Mouse (Mus musculus) urinary bladder, postnatal 36 days (tissue): ENCODE measurements around the gene Cutal.

ENCODE experiments used
- DNase-seq, 2 experiments: peaks; one replicate each; pipeline ENCODE4 v3.0.0; 2022; ENCODE audit warnings: low spot score in 2 of 2, mixed read lengths in 1 of 2

Gene Cutal

DNA sequence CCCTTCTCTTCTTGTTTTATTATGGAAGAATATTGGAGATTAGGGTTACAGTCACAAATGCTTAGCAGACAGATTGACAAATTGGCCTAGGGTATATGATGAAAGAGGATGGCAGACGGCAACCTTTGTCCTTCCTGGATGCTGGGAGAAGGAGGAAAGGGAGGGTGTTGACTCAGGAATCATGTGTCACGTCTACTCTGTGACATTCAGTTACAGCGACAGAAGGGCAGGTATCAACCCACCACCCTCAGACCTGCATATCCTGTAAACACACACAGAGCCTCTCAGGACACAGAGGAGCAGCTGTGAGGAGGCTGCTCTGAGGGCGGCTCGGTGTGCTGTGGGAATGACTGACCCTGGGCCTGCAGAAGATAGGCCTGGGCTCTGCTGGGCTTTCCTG lies 9.0 kb downstream of the Cutal start:
- no peak for DNase-seq

GRCm38 (mm10) chr2:34884186-34884585 lies 10.0 kb downstream of the Cutal start:
- no peak for DNase-seq

GRCm38 (mm10) chr2:34893950-34894349 lies 19.8 kb downstream of the Cutal start:
- no peak for DNase-seq

DNA sequence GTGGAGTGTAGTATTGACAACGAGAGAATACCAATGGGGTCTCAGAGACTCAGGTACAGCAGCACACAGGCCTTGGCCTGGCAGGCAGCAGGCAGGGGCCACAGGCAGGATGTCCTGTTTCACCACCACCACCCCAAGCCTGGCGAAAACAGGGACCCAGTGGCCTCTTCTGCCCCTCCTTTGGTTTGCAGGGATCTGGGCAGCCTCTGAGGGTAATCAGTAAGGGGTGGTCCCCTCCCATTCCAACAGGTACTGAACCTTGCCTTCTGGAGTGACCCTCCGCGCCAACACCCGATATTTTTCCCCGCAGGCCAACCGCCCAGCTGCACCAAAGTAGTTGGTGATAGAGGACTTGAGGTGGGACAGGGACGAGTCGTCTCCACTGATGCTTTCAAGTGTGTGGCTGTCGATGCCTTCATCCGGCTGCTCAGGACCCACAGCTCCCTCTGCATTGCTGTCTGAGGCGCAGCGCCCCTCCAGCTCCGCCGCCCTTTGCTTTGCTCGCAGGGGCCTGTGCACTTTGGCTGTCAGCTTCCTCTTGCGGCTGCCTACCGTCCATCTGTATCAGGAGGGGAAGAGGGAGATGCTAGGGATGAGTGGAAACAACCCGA lies 21.4 kb downstream of the Cutal start:
- DNase-seq = no peak

- no peak for DNase-seq
These were observed 22.7 kb downstream of the Cutal start for GRCm38 (mm10) chr2:34896821-34897460.

DNA sequence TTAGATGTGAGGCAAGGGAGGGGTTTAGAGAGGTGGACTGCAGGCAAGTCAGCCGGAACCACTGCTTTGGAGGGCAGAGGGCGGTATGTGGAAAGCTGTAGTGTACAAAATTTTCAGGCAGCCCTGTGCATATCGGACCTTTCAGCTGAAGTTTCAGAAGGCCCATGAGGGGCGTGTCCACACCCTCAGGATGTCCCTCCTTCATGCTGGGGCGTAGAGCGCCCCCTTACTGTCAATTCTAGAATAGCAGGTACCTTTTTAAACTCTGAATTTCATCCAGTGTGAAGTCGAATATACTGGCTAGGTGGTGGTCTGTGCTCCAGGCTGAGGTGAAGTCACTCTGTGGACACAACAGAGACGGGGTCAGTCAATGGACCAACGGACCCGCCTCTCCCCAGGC lies 23.6 kb downstream of the Cutal start:
- no peak for DNase-seq

DNA sequence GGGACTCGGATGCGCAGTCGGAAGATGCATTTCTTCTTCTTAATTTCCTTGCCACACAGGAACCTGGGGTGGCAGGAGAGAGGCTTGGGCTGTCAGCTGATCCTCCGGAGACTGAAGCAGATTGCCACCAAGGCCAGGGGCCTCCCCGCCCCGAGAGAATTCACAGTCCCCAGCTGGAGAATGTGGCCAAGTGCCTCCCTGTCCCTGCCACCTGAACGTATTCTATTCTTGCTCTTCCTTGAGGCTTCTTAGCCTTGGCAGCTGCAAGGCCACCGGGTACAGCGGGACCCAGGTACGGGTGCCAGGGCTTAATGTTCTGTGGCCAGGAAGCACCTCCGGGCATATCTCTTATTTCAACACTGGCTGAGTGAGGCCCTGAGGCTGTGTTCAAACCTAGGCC lies 25.5 kb downstream of the Cutal start:
- no peak for DNase-seq

GRCm38 (mm10) chr2:34900412-34900811 lies 26.2 kb downstream of the Cutal start:
- no peak for DNase-seq

GRCm38 (mm10) chr2:34901726-34902125 lies 27.5 kb downstream of the Cutal start:
- no peak for DNase-seq

- DNase-seq = peak in 1 of 2 experiments; percentile 46
These were observed 28.5 kb downstream of the Cutal start for GRCm38 (mm10) chr2:34902731-34903130.

DNA sequence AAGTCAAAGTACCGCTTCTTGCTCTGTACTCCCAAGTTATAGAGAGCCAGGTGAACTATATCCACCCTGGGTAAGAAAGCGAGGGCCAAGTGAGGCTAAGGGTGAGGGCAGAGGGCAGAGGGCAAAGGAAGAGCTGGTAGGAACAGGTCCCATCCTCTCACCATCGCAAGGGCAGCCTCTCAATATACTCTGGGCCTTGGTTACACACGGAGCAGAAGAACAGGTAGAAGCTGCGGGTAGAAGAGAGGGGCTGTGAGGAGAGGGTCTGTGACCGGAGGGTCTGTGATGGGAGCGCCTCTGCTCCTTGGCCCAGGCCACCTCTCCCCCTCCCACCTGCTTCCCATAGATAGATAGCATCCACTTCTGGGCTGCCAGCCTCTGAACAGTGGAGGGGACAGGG lies 29.0 kb downstream of the Cutal start:
- no peak for DNase-seq

DNA sequence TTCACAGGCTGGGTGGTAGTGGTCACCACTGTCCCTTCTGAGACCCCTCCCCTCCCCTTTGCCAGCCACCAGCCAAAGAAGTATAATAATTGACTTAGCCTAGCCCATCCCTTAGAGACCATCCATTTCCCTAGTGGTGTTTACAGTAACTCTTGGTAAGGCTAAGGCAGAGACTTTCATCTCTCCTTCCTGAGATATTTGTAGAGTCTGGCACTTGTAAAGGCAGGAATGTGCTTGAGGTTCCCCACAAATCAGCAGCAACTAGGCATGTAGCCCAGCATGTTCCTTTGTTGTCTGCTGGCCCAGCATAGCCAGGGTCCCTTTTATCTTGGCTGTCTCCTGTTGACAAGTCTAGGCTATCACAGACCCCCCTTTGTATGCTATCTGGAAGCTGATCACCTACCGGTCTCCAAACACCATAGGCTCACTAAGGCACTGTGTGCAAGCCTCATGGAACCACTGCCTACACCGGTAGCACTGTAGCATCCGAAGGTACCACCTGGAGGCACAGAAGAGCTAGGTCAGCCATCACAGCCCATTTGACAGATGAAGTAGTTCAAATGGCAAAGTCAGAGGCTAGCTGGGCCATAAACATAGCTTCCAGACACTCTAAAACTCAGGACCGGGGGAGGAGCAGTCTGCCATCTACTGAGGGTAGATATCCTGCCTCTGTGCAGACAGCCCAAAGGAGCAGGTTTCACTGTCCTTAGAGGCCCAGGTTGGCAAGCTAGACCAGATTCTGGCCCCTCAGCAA lies 29.6 kb downstream of the Cutal start:
- no peak for DNase-seq

- peak; percentile 98 to 99 for DNase-seq
These were observed 30.8 kb downstream of the Cutal start for GRCm38 (mm10) chr2:34904849-34905542.

DNA sequence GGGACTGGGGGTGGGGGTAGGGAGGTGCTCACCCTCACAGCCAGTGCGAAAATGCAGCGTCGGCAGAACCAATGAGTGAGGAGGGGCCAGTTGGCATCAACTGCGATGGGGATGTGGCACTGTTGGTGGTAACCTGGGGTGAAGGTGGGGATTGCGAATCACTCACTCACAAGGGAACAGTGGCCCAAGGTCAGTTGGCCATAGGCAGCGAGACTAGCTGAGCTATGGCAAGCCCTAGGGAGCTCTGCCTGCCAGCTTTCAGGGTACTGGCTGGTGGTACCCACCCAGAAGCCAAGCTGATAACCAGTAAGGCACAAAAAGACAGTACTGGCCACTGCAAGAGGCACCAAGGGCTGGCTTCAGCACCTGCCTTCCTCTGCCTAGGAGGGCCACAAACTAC lies 32.2 kb downstream of the Cutal start:
- no peak for DNase-seq

DNA sequence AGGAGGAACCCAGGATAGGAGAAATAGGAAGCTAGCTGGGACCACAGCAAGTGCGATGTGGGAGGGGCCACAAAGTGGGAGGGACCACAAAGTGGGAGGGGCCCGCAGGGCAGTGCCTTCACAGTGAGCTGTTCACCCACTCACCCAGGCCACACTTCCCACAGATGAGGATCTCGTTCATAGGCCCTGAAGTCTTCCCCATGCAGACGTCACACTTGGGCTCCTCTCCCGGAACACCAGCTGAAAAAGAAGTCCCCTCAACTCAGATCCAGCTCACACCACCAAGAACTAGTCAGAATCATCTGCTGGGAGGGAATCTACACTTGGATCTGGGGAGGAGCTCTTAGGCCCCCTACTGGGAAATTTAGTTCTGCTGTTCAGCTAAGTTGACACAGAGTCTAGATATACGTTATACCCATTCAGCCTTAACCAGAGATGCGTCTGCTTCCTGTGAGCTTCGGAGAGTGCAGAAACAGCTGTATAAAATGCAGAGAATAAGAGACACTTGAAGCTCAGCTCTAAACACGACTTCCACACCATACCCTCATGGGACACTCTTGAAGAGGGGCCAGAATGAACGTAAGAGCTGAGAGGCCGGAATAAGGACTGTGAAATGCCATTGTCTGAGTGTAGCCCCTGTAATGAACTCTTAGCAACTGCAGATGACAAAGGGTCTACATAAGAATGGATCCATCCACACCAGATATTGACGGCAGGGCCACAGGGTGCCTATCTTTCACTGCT lies 32.8 kb downstream of the Cutal start:
- DNase-seq = peak in 1 of 2 experiments; percentile 62

GRCm38 (mm10) chr2:34909719-34910118 lies 35.5 kb downstream of the Cutal start:
- no peak for DNase-seq

DNA sequence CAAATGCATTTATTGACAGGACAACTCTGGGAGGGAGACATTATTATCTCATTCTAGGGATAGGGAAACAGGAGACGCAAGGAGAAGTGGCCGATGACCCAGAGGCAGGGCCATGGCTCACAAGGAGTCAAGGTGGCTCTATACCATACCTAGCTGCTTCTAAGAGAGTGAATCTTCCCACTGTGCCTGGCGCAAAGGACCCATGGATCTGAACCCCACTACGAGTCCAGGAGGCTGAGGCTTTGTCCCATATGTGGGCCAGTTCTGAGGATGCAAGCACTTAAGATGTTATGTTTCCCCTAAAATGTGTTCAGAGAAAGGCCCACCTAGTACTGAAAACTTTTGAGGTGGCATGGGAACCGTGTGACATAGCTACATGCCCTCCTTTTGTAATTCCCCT lies 37.7 kb downstream of the Cutal start:
- no peak for DNase-seq

GRCm38 (mm10) chr2:34912613-34913012 lies 38.4 kb downstream of the Cutal start:
- DNase-seq = no peak

DNA sequence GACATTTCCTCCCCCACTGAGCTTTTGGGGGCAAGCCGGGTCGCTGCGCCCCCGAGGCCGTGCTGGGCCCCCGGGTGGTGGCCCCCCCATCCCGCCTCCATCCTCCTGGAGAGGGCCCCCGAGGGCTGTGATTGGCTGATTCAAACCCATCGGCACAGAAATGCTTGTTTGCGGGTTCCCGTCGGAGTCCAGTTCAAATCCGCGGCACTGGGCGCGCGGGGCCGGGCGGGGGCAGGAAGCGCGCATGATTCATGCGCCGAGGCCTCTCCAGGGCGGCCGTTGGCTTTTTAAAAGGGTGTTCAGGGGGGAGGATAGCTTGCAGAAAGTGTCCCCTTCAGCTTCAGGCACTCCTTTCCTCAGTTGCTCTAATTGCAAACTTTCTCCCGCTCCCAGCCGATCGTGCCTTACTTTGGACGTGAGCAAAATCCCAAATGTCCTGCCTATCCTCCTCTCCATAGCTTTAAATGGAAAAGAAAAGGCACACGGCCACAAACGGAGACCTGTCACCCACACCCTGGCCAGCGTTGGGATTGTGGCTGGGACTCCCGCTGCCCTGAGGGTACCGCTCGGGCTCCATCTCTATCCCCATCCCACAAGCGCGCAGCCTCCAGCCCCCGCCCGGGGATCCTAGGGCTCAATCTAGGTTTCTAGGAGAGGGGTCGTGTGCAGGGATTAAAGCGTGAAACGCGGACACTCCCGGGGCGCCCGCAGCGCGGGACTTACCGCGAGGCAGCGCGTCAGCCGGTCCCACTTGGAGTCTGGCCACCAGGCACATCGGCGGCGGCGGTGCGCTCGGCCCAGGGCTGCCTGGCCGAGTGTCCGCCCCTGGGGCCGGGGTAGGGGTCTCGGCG lies 39.2 kb downstream of the Cutal start, which contains the start of gene Phf19:
TSS of gene Phf19 (minus strand) at position 809 of the 851 bp plus-strand sequence.
- DNase-seq = peak in 1 of 2 experiments; percentile 42

DNA sequence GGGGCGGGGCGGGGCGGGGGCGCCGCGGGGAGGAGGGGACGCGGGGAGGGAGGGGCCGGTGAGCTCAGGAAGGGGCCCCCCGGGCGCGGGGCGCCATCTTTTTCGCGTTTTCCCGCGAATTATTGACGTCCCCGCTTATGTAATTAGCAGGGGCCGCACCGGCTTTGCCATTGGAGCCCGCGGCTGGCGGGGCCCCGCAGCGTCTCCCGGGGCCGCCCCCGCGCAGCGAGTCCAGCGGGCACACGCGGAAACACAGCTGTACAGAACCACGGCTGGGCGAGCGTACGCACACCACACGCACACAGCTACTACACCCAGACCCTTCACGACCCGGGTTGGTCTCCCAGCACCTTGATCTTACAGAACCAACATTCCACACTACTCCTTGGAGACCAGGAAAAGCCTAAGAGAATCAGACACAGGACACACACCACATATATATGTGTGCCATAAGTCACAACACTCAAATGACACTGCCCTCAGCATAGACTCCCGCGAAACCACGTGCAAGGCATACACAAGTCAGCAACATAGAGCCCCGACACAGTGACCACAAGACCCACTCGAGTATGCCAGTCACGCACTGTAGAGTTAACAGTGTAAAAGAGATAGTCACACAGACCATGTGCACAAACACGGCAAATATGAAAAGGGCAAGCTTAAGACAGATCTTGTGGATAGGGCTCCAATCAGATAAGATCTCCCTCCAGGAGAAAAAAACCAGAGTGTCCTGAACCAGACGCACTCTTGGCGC lies 40.0 kb downstream of the Cutal start:
- DNase-seq = peak in 1 of 2 experiments; percentile 41
